Comparison of ENCODE assay signal across 25 mouse cellular contexts in genomic region chr6:106915121-106915520, GRCm38 (mm10).
"Had no signal": no experiment of that assay in that cellular context is flagged by ENCODE, and none has a peak within 500 bp of the region (broad histone marks: within the 10 kb centered on the region; RNA-seq: fewer than 3 reads in every experiment).

No protein-coding gene starts in this region.

- H3K36me3 ChIP-seq: heart, embryonic 13.5 days; heart, embryonic 15.5 days; hindbrain, embryonic 13.5 days; hindbrain, embryonic 15.5 days; kidney, embryonic 15.5 days; limb, embryonic 13.5 days; limb, embryonic 15.5 days; liver, embryonic 12.5 days had no signal

- H3K27ac ChIP-seq: heart, adult 2 months; heart, embryonic 13.5 days; heart, embryonic 15.5 days; hindbrain, embryonic 13.5 days; hindbrain, embryonic 15.5 days; hindbrain, postnatal 0 days; kidney, embryonic 15.5 days; kidney, postnatal 0 days; limb, embryonic 13.5 days; limb, embryonic 15.5 days; liver, embryonic 12.5 days; liver, embryonic 14.5 days had no signal

- H3K9me3 ChIP-seq: heart, embryonic 13.5 days; heart, embryonic 15.5 days; hindbrain, embryonic 13.5 days; hindbrain, embryonic 15.5 days; kidney, embryonic 15.5 days; limb, embryonic 13.5 days; limb, embryonic 15.5 days; liver, embryonic 12.5 days had no signal

- H3K4me1 ChIP-seq: heart, embryonic 13.5 days; heart, embryonic 15.5 days; hindbrain, embryonic 13.5 days; hindbrain, embryonic 15.5 days; kidney, embryonic 15.5 days; limb, embryonic 13.5 days; limb, embryonic 15.5 days; liver, embryonic 12.5 days had no signal

- H3K4me2 ChIP-seq: heart, embryonic 11.5 days; heart, embryonic 13.5 days; heart, embryonic 15.5 days; hindbrain, embryonic 13.5 days; hindbrain, embryonic 15.5 days; kidney, embryonic 15.5 days; limb, embryonic 13.5 days; limb, embryonic 15.5 days; liver, embryonic 12.5 days had no signal

- H3K9ac ChIP-seq: heart, embryonic 13.5 days; heart, embryonic 15.5 days; hindbrain, embryonic 13.5 days; hindbrain, embryonic 15.5 days; kidney, embryonic 15.5 days; limb, embryonic 13.5 days; limb, embryonic 15.5 days; liver, embryonic 12.5 days; liver, embryonic 14.5 days had no signal

- H3K27me3 ChIP-seq: heart, embryonic 13.5 days; heart, embryonic 15.5 days; hindbrain, embryonic 13.5 days; hindbrain, embryonic 15.5 days; kidney, embryonic 15.5 days; limb, embryonic 13.5 days; limb, embryonic 15.5 days; liver, embryonic 12.5 days had no signal

- ATAC-seq: hindbrain, postnatal 0 days; intestine, embryonic 16.5 days; liver, embryonic 12.5 days had no signal

- DNase-seq: gastrocnemius, postnatal 14 days; gastrocnemius, postnatal 36 days; heart, adult 11 months; heart, adult 2 months; heart, postnatal 14 days; heart, postnatal 36 days; kidney, adult 11 months; kidney, adult 2 months; kidney, adult 9 months; kidney, postnatal 14 days; kidney, postnatal 36 days; left cerebral cortex, postnatal 4 days had no signal

- H3K4me3 ChIP-seq: heart, adult 2 months; heart, embryonic 13.5 days; heart, embryonic 15.5 days; hindbrain, embryonic 13.5 days; hindbrain, embryonic 15.5 days; kidney, embryonic 15.5 days; limb, embryonic 13.5 days; limb, embryonic 15.5 days; liver, embryonic 12.5 days had no signal
